Mouse (Mus musculus): Measurements from ENCODE around the gene Sv2b. TPM values are rescaled to one million over a fixed set of nuclear protein-coding genes. Genes with fewer than 3 reads are reported as not detected.
"Not testable (repeated sequence)": the region's sequence is repeated elsewhere in the genome, so short reads cannot be mapped to it uniquely, and the experiment has no call there.

The Sv2b gene
- total and polyA plus RNA-seq, 2 experiments from 2014 or later, result 13.7 to 42.2 TPM

DNA sequence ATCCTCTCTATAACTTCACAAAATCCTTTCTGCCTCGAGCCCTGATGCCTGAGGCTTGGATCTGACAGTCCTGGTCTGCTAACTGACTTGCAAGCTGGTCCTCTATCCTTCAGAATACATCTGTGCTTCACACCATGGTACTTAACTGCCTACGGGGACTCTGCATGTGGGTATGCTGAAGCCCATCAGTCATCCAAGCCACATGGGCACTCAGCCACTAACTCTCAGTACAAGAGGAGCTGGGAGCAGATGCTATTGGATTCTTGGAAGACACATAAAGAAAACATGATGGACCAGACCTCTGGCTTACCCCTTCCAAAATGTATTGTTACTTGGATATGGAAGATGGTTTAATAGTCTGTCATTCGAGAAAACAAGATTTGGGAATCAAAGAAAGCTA lies 103.7 kb downstream of the Sv2b start:
- H3K27me3 ChIP-seq (ENCODE audit: insufficient read depth, low read length), result no peaks in the 10 kb centered on the region
- 81% methylated on average over 3 of the region's 3 CpGs for WGBS
- no peak overlapping the region for H3K4me2 ChIP-seq (ENCODE audit: low read depth, low read length, poor library complexity, severe bottlenecking)
- no peaks in the 10 kb centered on the region for H3K9me3 ChIP-seq (ENCODE audit: low read length)
- H3K36me3 ChIP-seq (ENCODE audit: insufficient read depth, low read length), result no peaks in the 10 kb centered on the region
- H3K27ac ChIP-seq (ENCODE audit: low read depth, low read length), result no peak overlapping the region
- ATAC-seq (ENCODE audit: low FRiP score) (no peak), DNase-seq (ENCODE audit: low spot score) (peak; percentile 49)
- H3K9ac ChIP-seq (replicated peaks; ENCODE audit: low read length, poor library complexity, severe bottlenecking), result no peak overlapping the region
- H3K4me3 ChIP-seq (ENCODE audit: low read depth, low read length), result no peak overlapping the region
- H3K4me1 ChIP-seq (ENCODE audit: insufficient read depth, low read length), result no peaks in the 10 kb centered on the region
- TF ChIP-seq CTCF (IDR thresholded peaks at IDR 0.05), result no peak

DNA sequence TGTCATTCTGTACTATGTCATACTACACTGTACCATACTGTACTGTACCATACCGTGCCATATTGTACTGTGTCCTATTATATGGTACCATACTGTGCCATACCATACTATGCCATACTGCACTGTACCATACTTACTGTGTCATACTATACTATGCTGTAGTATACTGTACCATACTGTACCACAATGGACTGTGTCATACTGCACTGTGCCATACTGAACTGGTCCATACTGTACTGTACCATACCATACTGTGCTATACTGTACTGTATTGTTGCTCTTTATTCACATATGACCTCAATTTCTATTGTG lies 114.2 kb downstream of the Sv2b start:
- not testable (repeated sequence) for H3K36me3 ChIP-seq (ENCODE audit: insufficient read depth, low read length); H3K4me3 ChIP-seq (ENCODE audit: low read depth, low read length); H3K4me1 ChIP-seq (ENCODE audit: insufficient read depth, low read length); H3K27me3 ChIP-seq (ENCODE audit: insufficient read depth, low read length); H3K27ac ChIP-seq (ENCODE audit: low read depth, low read length); DNase-seq (ENCODE audit: low spot score); H3K4me2 ChIP-seq (ENCODE audit: low read depth, low read length, poor library complexity, severe bottlenecking); H3K9me3 ChIP-seq (ENCODE audit: low read length); H3K9ac ChIP-seq (replicated peaks; ENCODE audit: low read length, poor library complexity, severe bottlenecking)
- peak; percentile 52; the same call in 1 of the 2 replicates for ATAC-seq (ENCODE audit: low FRiP score)
- WGBS, result 100% methylated on average over 1 of the region's 1 CpGs

DNA sequence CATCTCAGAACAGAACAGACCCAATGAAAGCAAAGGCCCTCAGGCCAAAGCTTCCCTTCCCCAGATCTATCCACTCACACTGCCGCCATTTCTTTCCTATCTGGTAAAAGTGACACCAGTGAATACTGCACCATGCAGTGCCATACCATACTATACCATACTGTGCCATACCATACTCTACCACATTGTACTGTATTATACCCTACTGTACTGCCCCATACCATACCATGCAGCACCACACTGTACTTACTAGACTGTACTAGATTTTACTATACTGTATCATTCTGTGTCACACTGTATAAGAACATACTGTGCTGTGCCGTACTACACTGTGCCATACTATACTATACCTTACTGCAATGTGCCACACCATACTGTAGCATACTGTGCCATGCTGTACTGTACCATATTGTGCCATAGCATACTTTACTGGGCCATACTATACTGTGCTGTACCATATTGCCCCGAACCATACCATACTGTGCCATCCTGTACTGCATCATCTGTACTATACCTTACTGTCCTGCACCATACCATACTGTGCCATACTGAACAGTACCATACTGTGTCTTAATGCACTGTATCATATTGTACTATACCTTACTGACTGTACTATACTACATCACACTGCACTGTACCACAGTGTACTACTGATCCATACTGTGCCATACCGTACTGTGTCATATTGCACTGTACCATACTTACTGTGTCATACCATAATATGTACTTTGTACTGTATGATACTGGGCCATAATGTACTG lies 114.7 kb downstream of the Sv2b start:
- no peak for TF ChIP-seq CTCF (IDR thresholded peaks at IDR 0.05)
- no peaks in the 10 kb centered on the region for H3K27me3 ChIP-seq (ENCODE audit: insufficient read depth, low read length)
- no peaks in the 10 kb centered on the region for H3K9me3 ChIP-seq (ENCODE audit: low read length)
- 95% methylated on average over 4 of the region's 4 CpGs for WGBS
- H3K9ac ChIP-seq (replicated peaks; ENCODE audit: low read length, poor library complexity, severe bottlenecking), result no peak overlapping the region
- H3K4me3 ChIP-seq (ENCODE audit: low read depth, low read length), result no peak overlapping the region
- H3K4me2 ChIP-seq (ENCODE audit: low read depth, low read length, poor library complexity, severe bottlenecking), result no peak overlapping the region
- H3K4me1 ChIP-seq (ENCODE audit: insufficient read depth, low read length), result no peaks in the 10 kb centered on the region
- H3K27ac ChIP-seq (ENCODE audit: low read depth, low read length), result no peak overlapping the region
- DNase-seq (ENCODE audit: low spot score) (no peak), ATAC-seq (ENCODE audit: low FRiP score) (peak; percentile 60)
- H3K36me3 ChIP-seq (ENCODE audit: insufficient read depth, low read length), result no peaks in the 10 kb centered on the region

DNA sequence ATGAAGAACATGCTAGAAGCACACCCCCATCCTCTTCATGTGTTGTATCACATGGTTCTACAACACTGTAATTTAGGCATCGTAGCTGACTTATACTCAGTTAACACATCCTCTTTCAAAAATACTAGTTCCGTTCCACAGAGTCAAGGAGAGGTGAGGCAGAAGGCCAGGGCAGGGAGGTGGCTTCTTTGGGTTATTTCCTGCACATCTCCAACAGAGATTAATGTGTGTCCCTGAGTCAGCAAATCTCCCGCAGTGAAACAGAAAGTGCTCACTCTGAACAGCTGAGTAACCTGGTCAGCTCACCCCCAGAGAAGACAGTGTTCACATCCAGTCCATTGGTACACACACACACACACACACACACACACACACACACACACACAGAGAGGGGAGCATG lies 118.9 kb downstream of the Sv2b start:
- H3K9ac ChIP-seq (replicated peaks; ENCODE audit: low read length, poor library complexity, severe bottlenecking), result no peak overlapping the region
- no peaks in the 10 kb centered on the region for H3K4me1 ChIP-seq (ENCODE audit: insufficient read depth, low read length)
- WGBS, result 95% methylated on average over 3 of the region's 3 CpGs
- ATAC-seq (ENCODE audit: low FRiP score) (no peak), DNase-seq (ENCODE audit: low spot score) (no peak)
- H3K4me3 ChIP-seq (ENCODE audit: low read depth, low read length), result no peak overlapping the region
- no peak for TF ChIP-seq CTCF (IDR thresholded peaks at IDR 0.05)
- no peaks in the 10 kb centered on the region for H3K9me3 ChIP-seq (ENCODE audit: low read length)
- no peaks in the 10 kb centered on the region for H3K36me3 ChIP-seq (ENCODE audit: insufficient read depth, low read length)
- no peak overlapping the region for H3K27ac ChIP-seq (ENCODE audit: low read depth, low read length)
- H3K4me2 ChIP-seq (ENCODE audit: low read depth, low read length, poor library complexity, severe bottlenecking), result no peak overlapping the region
- H3K27me3 ChIP-seq (ENCODE audit: insufficient read depth, low read length), result no peaks in the 10 kb centered on the region

DNA sequence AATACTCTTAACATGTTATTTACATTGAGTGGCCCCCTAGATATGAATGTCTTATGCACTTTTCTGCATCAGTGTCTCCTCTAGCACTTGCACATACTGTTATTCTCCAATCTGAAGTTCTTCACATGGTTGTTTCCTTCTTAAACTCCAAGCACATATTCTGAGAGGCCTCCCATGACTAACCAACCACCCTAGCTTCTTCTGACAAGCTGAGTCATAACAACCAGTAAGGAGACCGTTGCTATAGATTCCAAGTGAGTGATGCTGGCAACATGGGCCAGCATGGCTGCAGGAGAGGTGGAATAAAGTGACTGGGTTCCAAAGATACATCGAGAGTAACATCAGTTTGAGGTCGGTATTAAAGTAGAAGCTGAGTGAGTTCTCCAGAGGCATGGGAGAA lies 134.0 kb downstream of the Sv2b start:
- 95% methylated on average over 3 of the region's 3 CpGs for WGBS
- H3K4me1 ChIP-seq (ENCODE audit: insufficient read depth, low read length), result no peaks in the 10 kb centered on the region

DNA sequence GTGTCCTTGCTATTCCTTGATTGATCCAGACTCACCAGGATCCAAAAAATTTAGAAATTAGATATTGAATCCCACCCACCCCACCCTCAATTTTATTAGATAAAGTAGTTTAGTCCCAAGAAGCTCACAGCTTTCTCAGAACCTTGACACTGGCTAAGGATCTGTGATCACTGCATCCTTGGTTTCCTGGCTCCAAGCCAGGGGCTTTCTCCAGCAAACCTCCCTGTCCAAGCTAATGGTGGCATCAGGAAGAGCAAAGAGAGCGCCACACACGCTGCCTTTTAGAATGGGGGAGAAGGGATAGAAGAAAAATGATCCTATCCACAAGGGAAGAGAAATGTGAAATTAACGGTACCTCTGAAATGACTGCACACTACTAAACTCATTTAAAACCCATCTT lies 141.6 kb downstream of the Sv2b start:
- 77% methylated on average over 3 of the region's 3 CpGs for WGBS
- Histone ChIP-seq H3K4me3 (ENCODE audit: low read depth, low read length) (no peak overlapping the region), H3K36me3 (ENCODE audit: insufficient read depth, low read length) (no peaks in the 10 kb centered on the region), H3K27ac (ENCODE audit: low read depth, low read length) (no peak overlapping the region), H3K9ac (replicated peaks; ENCODE audit: low read length, poor library complexity, severe bottlenecking) (no peak overlapping the region), H3K27me3 (ENCODE audit: insufficient read depth, low read length) (no peaks in the 10 kb centered on the region), H3K4me2 (ENCODE audit: low read depth, low read length, poor library complexity, severe bottlenecking) (no peak overlapping the region), H3K9me3 (ENCODE audit: low read length) (no peaks in the 10 kb centered on the region), H3K4me1 (ENCODE audit: insufficient read depth, low read length) (no peaks in the 10 kb centered on the region)
- no peak for TF ChIP-seq CTCF (IDR thresholded peaks at IDR 0.05)
- ATAC-seq (ENCODE audit: low FRiP score) (no peak), DNase-seq (ENCODE audit: low spot score) (peak; percentile 24)

More for the DNA sequence above, 134.0 kb downstream of the Sv2b start:
- H3K36me3 ChIP-seq (ENCODE audit: insufficient read depth, low read length), result no peaks in the 10 kb centered on the region
- H3K9ac ChIP-seq (replicated peaks; ENCODE audit: low read length, poor library complexity, severe bottlenecking), result no peak overlapping the region
- DNase-seq (ENCODE audit: low spot score) (no peak), ATAC-seq (ENCODE audit: low FRiP score) (no peak)
- no peaks in the 10 kb centered on the region for H3K27me3 ChIP-seq (ENCODE audit: insufficient read depth, low read length)
- H3K4me2 ChIP-seq (ENCODE audit: low read depth, low read length, poor library complexity, severe bottlenecking), result no peak overlapping the region
- no peaks in the 10 kb centered on the region for H3K9me3 ChIP-seq (ENCODE audit: low read length)
- TF ChIP-seq CTCF (IDR thresholded peaks at IDR 0.05), result no peak
- no peak overlapping the region for H3K4me3 ChIP-seq (ENCODE audit: low read depth, low read length)
- H3K27ac ChIP-seq (ENCODE audit: low read depth, low read length), result no peak overlapping the region
